Mouse (Mus musculus) hindbrain, postnatal 0 days (tissue): ENCODE results near the gene Stim1. TPM values are rescaled to one million over a fixed set of nuclear protein-coding genes. Genes with fewer than 3 reads are reported as not detected.
A peak's percentile ranks its signal among the peaks of the same experiment; 100 is the strongest.

ENCODE experiments used
- ATAC-seq: fragments of 200-750 bp; cut with Nextera tagmentation; 2 replicates; pipeline ENCODE4 v1.8.0; 2017; ENCODE audit warnings: mild to moderate bottlenecking, moderate TSS enrichment, moderate library complexity
- DNase-seq: peaks from one replicate; pipeline ENCODE4 v3.0.0-alpha.2; 2015; ENCODE audit warnings: low spot score
- H3K27ac ChIP-seq: fragments of 300-500 bp; sonication (generic); 2 replicates; pipeline ENCODE4 v1.5.1; 2014; ENCODE audit warnings: mild to moderate bottlenecking
- H3K27me3 ChIP-seq: fragments of 300-500 bp; sonication (generic); 2 replicates; pipeline ENCODE4 v1.6.1; 2014; ENCODE audit warnings: low read length, mixed read lengths; ENCODE audit not compliant: insufficient read depth
- H3K36me3 ChIP-seq: fragments of 300-500 bp; sonication (generic); 2 replicates; pipeline ENCODE4 v1.6.1; 2014; ENCODE audit warnings: low read length, mixed read lengths; ENCODE audit not compliant: insufficient read depth
- H3K4me1 ChIP-seq: fragments of 300-500 bp; sonication (generic); 2 replicates; pipeline ENCODE4 v1.6.1; 2014; ENCODE audit warnings: antibody characterized with exemption, low read length, mixed read lengths; ENCODE audit not compliant: insufficient read depth
- H3K4me2 ChIP-seq: fragments of 300-500 bp; sonication (generic); 2 replicates; pipeline ENCODE4 v1.6.1; 2014; ENCODE audit warnings: low read depth, mild to moderate bottlenecking, low read length, moderate library complexity, mixed read lengths
- H3K4me3 ChIP-seq: fragments of 300-500 bp; sonication (generic); 2 replicates; pipeline ENCODE4 v1.5.1; 2014; ENCODE audit warnings: low read length
- H3K9ac ChIP-seq: fragments of 300-500 bp; sonication (generic); replicated peaks from 2 replicates; pipeline ENCODE4 v1.6.1; 2014; ENCODE audit warnings: mild to moderate bottlenecking, low read length, moderate library complexity, mixed read lengths
- H3K9me3 ChIP-seq: fragments of 300-500 bp; sonication (generic); 2 replicates; pipeline ENCODE4 v1.6.1; 2016; ENCODE audit warnings: low read length, mixed read lengths
- CTCF ChIP-seq: IDR thresholded peaks from 2 replicates; pipeline ENCODE4 v1.5.1; 2016; ENCODE audit warnings: antibody characterized with exemption, control low read depth, low read depth
- WGBS: fragments of 180-500 bp; shearing (Covaris S2); extraction: QIAGEN DNeasy Blood & Tissue Kit; methylation state at CpG from one replicate; pipeline ENCODE4 v1.1.7; 2014; 5-methylcytosine and 5-hydroxymethylcytosine counted together
- polyA plus RNA-seq: library from polyadenylated mRNA; unstranded; fragments of >200 nt; fragmentation: Nextera tagmentation; extraction: Ambion mirVana; gene quantifications from 2 replicates; pipeline ENCODE4 v1.2.1, GENCODE M21; 2015
- total RNA-seq: library from RNA; depleted of rRNA; stranded (reverse); fragments of >200 nt; gene quantifications from 2 replicates; pipeline ENCODE4 v1.2.3, GENCODE M21; 2014

The Stim1 gene
- total and polyA plus RNA-seq, 2 experiments from 2014 or later = 17.9 to 34.6 TPM

- Histone ChIP-seq H3K9me3 (0 out of 2 replicates have a peak, but pooled peaks cover 3% of the 10 kb centered on the region), H3K36me3 (no peaks in the 10 kb centered on the region), H3K27me3 (no peaks in the 10 kb centered on the region), H3K4me1 (no peaks in the 10 kb centered on the region), H3K4me3 (no peak overlapping the region), H3K9ac (no peak overlapping the region), H3K4me2 (no peak overlapping the region), H3K27ac (no peak overlapping the region)
- DNase-seq (no peak), ATAC-seq (no peak)
- no peak for TF ChIP-seq CTCF
- 84% methylated on average over 5 of the region's 5 CpGs for WGBS
Measured at GRCm38 (mm10) chr7:102370526-102370925, 102.9 kb downstream of the Stim1 start.

- WGBS = 95% methylated on average over 3 of the region's 3 CpGs
- DNase-seq (no peak), ATAC-seq (no peak)
- Histone ChIP-seq H3K4me3 (no peak overlapping the region), H3K27me3 (no peaks in the 10 kb centered on the region), H3K36me3 (no peaks in the 10 kb centered on the region), H3K4me1 (no peaks in the 10 kb centered on the region), H3K9ac (no peak overlapping the region), H3K9me3 (0 out of 2 replicates have a peak, but pooled peaks cover 3% of the 10 kb centered on the region), H3K27ac (no peak overlapping the region), H3K4me2 (no peak overlapping the region)
- no peak for TF ChIP-seq CTCF
Measured at GRCm38 (mm10) chr7:102373382-102374072, 105.9 kb downstream of the Stim1 start.

GRCm38 (mm10) chr7:102383221-102383620 is 115.6 kb downstream of the Stim1 start:
- no peak overlapping the region for H3K9ac ChIP-seq
- no peak for TF ChIP-seq CTCF
- H3K9me3 ChIP-seq = no peaks in the 10 kb centered on the region
- ATAC-seq (no peak), DNase-seq (no peak)
- no peaks in the 10 kb centered on the region for H3K36me3 ChIP-seq
- no peaks in the 10 kb centered on the region for H3K27me3 ChIP-seq
- no peaks in the 10 kb centered on the region for H3K4me1 ChIP-seq
- no peak overlapping the region for H3K4me2 ChIP-seq
- no peak overlapping the region for H3K4me3 ChIP-seq
- WGBS = 86% methylated on average over 7 of the region's 7 CpGs
- H3K27ac ChIP-seq = no peak overlapping the region

GRCm38 (mm10) chr7:102385973-102386372 is 118.4 kb downstream of the Stim1 start:
- Histone ChIP-seq H3K9me3 (no peaks in the 10 kb centered on the region), H3K4me2 (no peak overlapping the region), H3K36me3 (no peaks in the 10 kb centered on the region), H3K4me3 (no peak overlapping the region), H3K4me1 (no peaks in the 10 kb centered on the region), H3K9ac (no peak overlapping the region), H3K27ac (no peak overlapping the region), H3K27me3 (no peaks in the 10 kb centered on the region)
- 93% methylated on average over 3 of the region's 3 CpGs for WGBS
- ATAC-seq = no peak
- DNase-seq = no peak
- TF ChIP-seq CTCF = no peak

- no peak overlapping the region for H3K4me2 ChIP-seq
- H3K36me3 ChIP-seq = no peaks in the 10 kb centered on the region
- H3K4me1 ChIP-seq = no peaks in the 10 kb centered on the region
- WGBS = 52% methylated on average over 5 of the region's 5 CpGs
- H3K27me3 ChIP-seq = no peaks in the 10 kb centered on the region
- peak; percentile 7 for DNase-seq
- no peak overlapping the region for H3K9ac ChIP-seq
- no peak for ATAC-seq
- H3K27ac ChIP-seq = no peak overlapping the region
- TF ChIP-seq CTCF = no peak
- no peak overlapping the region for H3K4me3 ChIP-seq
- no peaks in the 10 kb centered on the region for H3K9me3 ChIP-seq
Measured at GRCm38 (mm10) chr7:102389082-102389481, 121.5 kb downstream of the Stim1 start.

- WGBS = 96% methylated on average over 2 of the region's 2 CpGs
- no peak overlapping the region for H3K4me2 ChIP-seq
- H3K36me3 ChIP-seq = no peaks in the 10 kb centered on the region
- TF ChIP-seq CTCF = no peak
- no peaks in the 10 kb centered on the region for H3K9me3 ChIP-seq
- no peaks in the 10 kb centered on the region for H3K4me1 ChIP-seq
- H3K27me3 ChIP-seq = no peaks in the 10 kb centered on the region
- H3K9ac ChIP-seq = no peak overlapping the region
- DNase-seq (no peak), ATAC-seq (no peak)
- no peak overlapping the region for H3K4me3 ChIP-seq
- no peak overlapping the region for H3K27ac ChIP-seq
Measured at GRCm38 (mm10) chr7:102393898-102394297, 126.3 kb downstream of the Stim1 start.

GRCm38 (mm10) chr7:102395894-102396293 is 128.3 kb downstream of the Stim1 start:
- Histone ChIP-seq H3K9me3 (no peaks in the 10 kb centered on the region), H3K27ac (no peak overlapping the region), H3K4me1 (no peaks in the 10 kb centered on the region), H3K27me3 (no peaks in the 10 kb centered on the region), H3K36me3 (no peaks in the 10 kb centered on the region), H3K4me2 (no peak overlapping the region), H3K4me3 (no peak overlapping the region), H3K9ac (no peak overlapping the region)
- 60% methylated on average over 7 of the region's 7 CpGs for WGBS
- no peak for DNase-seq
- no peak for ATAC-seq
- TF ChIP-seq CTCF = no peak
